Mouse (Mus musculus) liver, embryonic 11.5 days (tissue): ENCODE results near the gene Zfhx3. TPM values are rescaled to one million over a fixed set of nuclear protein-coding genes. Genes with fewer than 3 reads are reported as not detected.

Experiments used
- ATAC-seq: fragments of 200-750 bp; cut with Nextera tagmentation; replicated peaks from 2 replicates; pipeline ENCODE4 v1.8.0; 2017; ENCODE audit warnings: moderate number of reproducible peaks, mild to moderate bottlenecking, moderate TSS enrichment, moderate library complexity; ENCODE audit not compliant: low FRiP score
- DNase-seq: peaks from one replicate; pipeline ENCODE4 v3.0.0-alpha.2; 2017; ENCODE audit warnings: low spot score
- H3K27ac ChIP-seq: fragments of 300-500 bp; sonication (generic); 2 replicates; pipeline ENCODE4 v1.5.1; 2014; ENCODE audit warnings: mild to moderate bottlenecking, low read depth, low read length, control low read depth
- H3K27me3 ChIP-seq: fragments of 300-500 bp; sonication (generic); replicated peaks from 2 replicates; pipeline ENCODE4 v1.6.1; 2014; ENCODE audit warnings: low read length, mixed read lengths; ENCODE audit not compliant: control insufficient read depth, insufficient read depth
- H3K36me3 ChIP-seq: fragments of 300-500 bp; sonication (generic); 2 replicates; pipeline ENCODE4 v1.6.1; 2014; ENCODE audit warnings: mild to moderate bottlenecking, low read length, moderate library complexity, mixed read lengths; ENCODE audit not compliant: control insufficient read depth, insufficient read depth
- H3K4me1 ChIP-seq: fragments of 300-500 bp; sonication (generic); replicated peaks from 2 replicates; pipeline ENCODE4 v1.6.1; 2014; ENCODE audit warnings: low read length, mixed read lengths; ENCODE audit not compliant: control insufficient read depth, insufficient read depth
- H3K4me2 ChIP-seq: fragments of 300-500 bp; sonication (generic); 2 replicates; pipeline ENCODE4 v1.6.1; 2014; ENCODE audit warnings: mild to moderate bottlenecking, control low read depth, moderate library complexity
- H3K4me3 ChIP-seq: fragments of 300-500 bp; sonication (generic); 2 replicates; pipeline ENCODE4 v1.5.1; 2014; ENCODE audit warnings: low read depth, low read length, control low read depth
- H3K9ac ChIP-seq: fragments of 300-500 bp; sonication (generic); 2 replicates; pipeline ENCODE4 v1.6.1; 2014; ENCODE audit warnings: low read depth, low read length, control low read depth
- H3K9me3 ChIP-seq: fragments of 300-500 bp; sonication (generic); 2 replicates; pipeline ENCODE4 v1.6.1; 2016; ENCODE audit warnings: low read length, inconsistent platforms, mixed read lengths; ENCODE audit not compliant: control insufficient read depth
- WGBS: fragments of 180-500 bp; shearing (Covaris S2); extraction: QIAGEN DNeasy Blood & Tissue Kit; methylation state at CpG from one replicate; pipeline ENCODE4 v1.1.7; 2014; 5-methylcytosine and 5-hydroxymethylcytosine counted together
- polyA plus RNA-seq: library from polyadenylated mRNA; unstranded; fragments of >200 nt; fragmentation: Nextera tagmentation; extraction: Ambion mirVana; gene quantifications from 2 replicates; pipeline ENCODE4 v1.2.1, GENCODE M21; 2014

Gene Zfhx3
- polyA plus RNA-seq, 1 experiment from 2014 or later = 6.1 TPM

GRCm38 (mm10) chr8:108867482-108868258 is 925.2 kb downstream of the Zfhx3 start:
- no peak overlapping the region for H3K9ac ChIP-seq
- no peaks in the 10 kb centered on the region for H3K9me3 ChIP-seq
- ATAC-seq (peak; percentile 81), DNase-seq (peak; percentile 43)
- H3K4me2 ChIP-seq = peak overlapping the region; percentile 32
- no peak overlapping the region for H3K4me3 ChIP-seq
- no peaks in the 10 kb centered on the region for H3K27me3 ChIP-seq
- peaks cover 14% of the 10 kb centered on the region for H3K4me1 ChIP-seq
- H3K27ac ChIP-seq = no peak overlapping the region
- H3K36me3 ChIP-seq = no peaks in the 10 kb centered on the region; the same call in 1 of the 2 replicates
- WGBS = 62% methylated on average over 13 of the region's 13 CpGs

DNA sequence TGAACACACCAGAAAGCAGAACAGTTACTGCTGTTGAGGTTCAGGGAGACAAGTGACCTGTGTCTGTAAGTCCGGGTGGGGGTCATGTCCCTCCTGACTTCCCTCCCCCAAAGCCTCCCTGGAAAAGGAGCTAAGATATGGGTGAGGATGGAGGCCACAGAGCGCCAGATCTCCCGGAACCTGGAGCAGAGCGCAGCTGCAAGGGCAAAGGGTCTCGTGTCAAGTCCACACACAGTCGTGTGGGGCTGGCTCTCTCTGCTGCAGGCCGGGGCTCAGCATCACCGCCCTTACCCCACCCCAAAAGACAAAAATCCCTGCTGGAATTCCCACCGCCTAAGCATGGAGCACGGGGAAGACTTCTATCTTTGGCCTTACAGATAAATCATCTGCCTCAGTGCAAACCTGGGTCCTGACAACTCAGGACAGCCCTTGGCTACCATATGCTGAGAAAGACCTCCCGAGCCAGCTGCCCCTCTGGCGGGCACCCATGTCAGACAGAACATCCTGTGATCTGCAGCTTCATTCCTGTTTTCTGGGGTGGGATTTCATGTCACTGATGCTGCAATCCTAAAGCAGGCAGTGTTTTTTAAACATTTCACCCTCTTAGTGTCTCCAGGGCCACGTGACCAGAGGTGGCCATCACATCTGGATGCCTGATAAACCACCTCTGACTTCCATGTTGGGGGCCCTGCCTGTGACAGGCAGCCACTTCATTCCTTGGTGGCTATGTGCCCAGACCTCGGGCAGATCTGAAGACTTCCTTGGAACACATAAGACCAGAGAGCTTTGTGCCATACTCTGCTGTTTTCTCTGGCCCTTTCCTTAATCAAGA is 926.0 kb downstream of the Zfhx3 start:
- 0 out of 2 replicates have a peak, but pooled peaks have one; percentile 14 for ATAC-seq
- no peak for DNase-seq
- WGBS = 75% methylated on average over 14 of the region's 14 CpGs
- H3K27me3 ChIP-seq = no peaks in the 10 kb centered on the region
- no peaks in the 10 kb centered on the region for H3K9me3 ChIP-seq
- no peak overlapping the region for H3K4me3 ChIP-seq
- H3K27ac ChIP-seq = no peak overlapping the region
- no peak overlapping the region for H3K4me2 ChIP-seq
- H3K4me1 ChIP-seq = peaks cover 14% of the 10 kb centered on the region
- H3K9ac ChIP-seq = no peak overlapping the region
- H3K36me3 ChIP-seq = no peaks in the 10 kb centered on the region; the same call in 1 of the 2 replicates

- ATAC-seq (no peak), DNase-seq (no peak)
- Histone ChIP-seq H3K4me1 (peaks cover 14% of the 10 kb centered on the region), H3K9me3 (no peaks in the 10 kb centered on the region; the same call in 1 of the 2 replicates), H3K27ac (no peak overlapping the region), H3K4me2 (no peak overlapping the region), H3K36me3 (no peaks in the 10 kb centered on the region), H3K9ac (no peak overlapping the region), H3K4me3 (no peak overlapping the region), H3K27me3 (no peaks in the 10 kb centered on the region)
- WGBS = 81% methylated on average over 3 of the region's 3 CpGs
Observed at GRCm38 (mm10) chr8:108869420-108869819, 927.0 kb downstream of the Zfhx3 start.

DNA sequence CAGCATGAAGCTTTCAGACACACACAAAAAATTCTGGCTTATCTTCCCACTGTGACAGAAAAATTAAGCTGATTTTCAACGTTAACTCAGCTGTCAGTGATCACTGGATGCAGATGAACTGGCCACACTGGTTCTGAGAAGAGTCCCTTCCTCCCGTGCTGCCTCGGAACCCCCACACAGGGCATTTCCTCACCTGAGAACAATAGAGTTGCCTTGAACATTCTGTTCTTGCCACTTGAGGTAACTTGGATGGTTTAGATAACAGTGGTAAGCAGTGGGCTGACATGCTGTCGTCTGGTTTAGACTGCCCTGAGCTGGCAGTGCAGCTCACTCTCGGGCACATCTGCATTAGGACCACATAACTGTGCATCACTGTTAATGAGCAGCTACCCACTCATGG is 927.5 kb downstream of the Zfhx3 start:
- no peaks in the 10 kb centered on the region for H3K36me3 ChIP-seq
- 64% methylated on average over 5 of the region's 5 CpGs for WGBS
- peaks cover 14% of the 10 kb centered on the region for H3K4me1 ChIP-seq
- no peaks in the 10 kb centered on the region for H3K27me3 ChIP-seq
- DNase-seq = no peak
- no peak overlapping the region for H3K27ac ChIP-seq
- H3K9ac ChIP-seq = no peak overlapping the region
- ATAC-seq = no peak
- no peak overlapping the region for H3K4me2 ChIP-seq
- H3K9me3 ChIP-seq = no peaks in the 10 kb centered on the region; the same call in 1 of the 2 replicates
- no peak overlapping the region for H3K4me3 ChIP-seq

DNA sequence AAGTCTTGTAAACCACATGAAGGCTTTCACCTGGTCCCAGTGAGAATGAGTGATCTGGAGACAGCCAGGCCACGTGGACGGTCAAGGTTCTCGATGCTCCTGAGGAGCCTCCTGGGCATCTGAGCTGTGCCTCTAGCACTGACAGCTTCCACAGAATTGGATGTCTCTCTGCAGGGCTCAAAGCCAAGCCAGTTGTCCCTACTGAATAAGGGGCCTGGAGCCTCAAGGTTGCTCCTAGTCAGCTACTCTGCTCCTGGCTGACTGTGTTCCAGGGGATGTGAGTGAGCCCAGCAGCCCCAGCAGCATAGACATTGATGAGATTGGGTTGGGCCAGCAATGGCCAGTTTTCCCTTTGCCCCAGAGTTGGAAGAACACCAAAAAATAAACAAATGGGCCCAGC is 927.9 kb downstream of the Zfhx3 start:
- Histone ChIP-seq H3K4me1 (peaks cover 14% of the 10 kb centered on the region), H3K27me3 (no peaks in the 10 kb centered on the region), H3K36me3 (no peaks in the 10 kb centered on the region), H3K9me3 (no peaks in the 10 kb centered on the region; the same call in 1 of the 2 replicates), H3K27ac (no peak overlapping the region), H3K4me2 (no peak overlapping the region), H3K4me3 (no peak overlapping the region), H3K9ac (no peak overlapping the region)
- WGBS = 97% methylated on average over 3 of the region's 3 CpGs
- no peak for DNase-seq
- ATAC-seq = no peak

DNA sequence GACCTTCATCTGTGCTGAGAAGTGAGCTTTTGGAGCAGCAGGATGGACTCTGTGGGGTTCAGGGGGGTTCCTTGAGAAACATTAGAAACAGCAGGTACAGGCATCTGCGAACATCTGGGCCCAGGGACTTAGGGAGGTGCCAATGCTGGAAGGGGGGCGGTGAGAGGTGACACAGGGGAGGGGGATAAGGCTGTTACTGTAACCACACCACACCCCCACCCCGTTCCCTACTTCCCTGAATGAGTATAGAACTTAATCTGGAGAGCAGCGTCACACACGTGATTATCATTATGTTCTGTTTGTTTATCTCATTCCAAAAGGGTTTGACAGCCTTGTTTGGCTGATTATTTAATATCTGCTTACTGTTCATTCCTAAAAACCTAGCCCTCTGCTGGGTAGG is 933.3 kb downstream of the Zfhx3 start:
- no peaks in the 10 kb centered on the region for H3K36me3 ChIP-seq
- DNase-seq (no peak), ATAC-seq (peak; percentile 51)
- H3K9ac ChIP-seq = no peak overlapping the region
- H3K9me3 ChIP-seq = no peaks in the 10 kb centered on the region; the same call in 1 of the 2 replicates
- 68% methylated on average over 5 of the region's 5 CpGs for WGBS
- no peak overlapping the region for H3K4me2 ChIP-seq
- H3K4me3 ChIP-seq = no peak overlapping the region
- no peaks in the 10 kb centered on the region for H3K27me3 ChIP-seq
- peaks cover 2% of the 10 kb centered on the region; the same call in 1 of the 2 replicates for H3K4me1 ChIP-seq
- no peak overlapping the region for H3K27ac ChIP-seq

DNA sequence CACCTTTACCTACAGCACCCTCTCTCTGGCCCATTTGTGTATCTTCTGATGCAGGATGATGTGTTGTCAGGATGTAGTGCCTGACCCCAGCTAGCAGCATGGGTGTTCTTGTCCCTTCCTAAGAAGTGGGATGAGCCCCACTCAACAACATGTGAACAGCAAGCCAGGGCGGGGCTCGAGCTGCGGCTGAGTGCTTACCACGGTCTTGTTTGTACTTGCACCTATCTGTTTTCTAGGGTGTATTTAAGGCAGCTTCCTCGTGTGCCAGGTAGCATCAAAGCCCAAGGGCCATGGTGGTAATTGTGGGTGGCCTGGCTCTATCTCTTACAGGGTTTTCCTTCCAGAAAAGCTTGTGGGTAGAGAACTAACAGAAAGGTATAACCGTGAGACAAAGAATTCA is 937.7 kb downstream of the Zfhx3 start:
- H3K4me2 ChIP-seq = no peak overlapping the region
- ATAC-seq (no peak), DNase-seq (no peak)
- no peak overlapping the region for H3K27ac ChIP-seq
- H3K27me3 ChIP-seq = no peaks in the 10 kb centered on the region
- no peak overlapping the region for H3K4me3 ChIP-seq
- peaks cover 2% of the 10 kb centered on the region for H3K4me1 ChIP-seq
- 85% methylated on average over 6 of the region's 6 CpGs for WGBS
- H3K9ac ChIP-seq = no peak overlapping the region
- H3K36me3 ChIP-seq = no peaks in the 10 kb centered on the region
- H3K9me3 ChIP-seq = no peaks in the 10 kb centered on the region

DNA sequence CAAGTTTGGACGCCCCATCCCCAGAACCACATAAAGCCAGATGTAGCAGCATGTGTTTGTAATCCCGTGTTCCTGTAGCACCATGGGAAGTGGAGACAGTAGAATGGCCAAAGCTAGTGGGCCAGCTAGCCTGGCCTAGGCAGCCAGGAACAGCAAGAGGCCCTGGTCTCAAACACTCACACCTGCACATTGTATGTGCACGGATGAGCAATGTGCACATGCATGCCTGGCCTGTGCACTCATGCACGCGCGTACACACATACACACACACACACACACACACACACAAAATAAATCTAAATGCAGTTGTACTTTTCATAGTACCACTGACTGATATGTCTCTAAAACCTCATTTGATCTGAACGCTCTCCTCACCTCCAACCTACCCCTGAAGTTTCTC is 938.9 kb downstream of the Zfhx3 start:
- ATAC-seq = no peak
- no peak overlapping the region for H3K27ac ChIP-seq
- DNase-seq = no peak
- H3K4me3 ChIP-seq = no peak overlapping the region
- H3K9me3 ChIP-seq = no peaks in the 10 kb centered on the region
- no peaks in the 10 kb centered on the region for H3K36me3 ChIP-seq
- no peaks in the 10 kb centered on the region; the same call in 1 of the 2 replicates for H3K4me1 ChIP-seq
- no peaks in the 10 kb centered on the region for H3K27me3 ChIP-seq
- 94% methylated on average over 7 of the region's 7 CpGs for WGBS
- no peak overlapping the region for H3K9ac ChIP-seq
- H3K4me2 ChIP-seq = no peak overlapping the region
